Comparison of ENCODE assay signal across 11 mouse cellular contexts in the genomic region with DNA sequence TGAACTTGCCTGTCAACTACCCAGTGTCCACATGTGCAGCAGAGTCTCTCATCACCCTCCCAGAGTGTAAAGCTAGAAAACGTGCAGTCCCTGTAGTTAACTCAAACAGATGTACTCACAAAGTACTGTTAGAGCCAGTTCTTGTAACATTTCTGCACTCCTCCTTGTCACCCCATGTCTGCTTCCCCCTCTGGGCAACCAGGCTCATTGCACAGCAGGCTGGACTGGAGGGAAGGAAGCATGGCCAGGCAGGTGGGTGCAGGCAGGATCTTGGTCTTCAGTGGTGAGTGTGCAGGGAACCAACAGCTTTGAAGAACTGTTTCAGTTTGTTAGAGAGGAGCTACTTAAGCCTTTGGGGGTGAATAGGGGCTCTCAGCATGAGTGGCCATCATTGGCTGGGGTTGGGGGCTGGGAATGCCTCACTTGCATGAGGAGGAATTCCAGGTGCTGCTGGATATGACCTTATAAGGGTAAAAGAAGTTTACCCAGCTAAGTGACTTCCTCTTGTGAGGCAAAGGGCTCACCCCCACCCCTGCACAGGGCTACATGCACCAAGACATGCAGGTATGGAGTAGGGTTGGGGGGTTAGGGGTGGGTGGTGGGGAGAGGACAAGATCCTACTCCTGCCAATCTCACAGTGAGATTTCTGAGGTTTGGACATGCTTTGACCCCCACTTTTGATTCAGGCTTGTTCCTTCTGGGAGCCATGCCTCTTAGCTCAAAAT. TPM values are rescaled to one million over a fixed set of nuclear protein-coding genes. Genes with fewer than 3 reads are reported as not detected.
DNase-seq lines count a peak whose midpoint lies in the region; ATAC-seq and TF ChIP-seq lines count a peak whose summit lies in the region.
"Had no signal": no experiment of that assay in that cellular context is flagged by ENCODE, and none has a peak within 500 bp of the region (broad histone marks: within the 10 kb centered on the region; RNA-seq: fewer than 3 reads in every experiment).

No protein-coding gene starts in this region.

- H3K4me3 ChIP-seq in spleen, adult 2 months (ENCODE audit: extremely low read depth, insufficient read depth, insufficient read length), result no peak overlapping the region
- no peak overlapping the region for H3K4me3 ChIP-seq in hindbrain, postnatal 0 days (ENCODE audit: low read length)
- H3K4me3 ChIP-seq: myocyte had no signal

- peak; percentile 68 for DNase-seq in CD4-positive, CD25-positive, alpha-beta regulatory T cell, adult 2 months (ENCODE audit: low read depth, low spot score)
- DNase-seq in spleen, adult 2 months (ENCODE audit: low read depth in 1 of 2, low spot score in 2 of 2), result no peak
- DNase-seq in spleen, postnatal 14 days (ENCODE audit: low spot score in 2 of 2), result no peak
- peak; percentile 72 for DNase-seq in naive thymus-derived CD4-positive, alpha-beta T cell, adult 2 months (ENCODE audit: low read depth)
- DNase-seq in thymus, postnatal 4 days, result peak; percentile 68
- no peak for DNase-seq in hindbrain, postnatal 0 days (ENCODE audit: low spot score)
- DNase-seq in gastrocnemius, postnatal 10 days, result no peak
- DNase-seq: forebrain, postnatal 0 days had no signal

- H3K36me3 ChIP-seq in spleen, adult 2 months (ENCODE audit: control insufficient read depth, insufficient read depth, low read length), result no peaks in the 10 kb centered on the region
- no peaks in the 10 kb centered on the region for H3K36me3 ChIP-seq in hindbrain, postnatal 0 days (ENCODE audit: insufficient read depth, low read length)

- peak overlapping the region; percentile 19 for H3K27ac ChIP-seq in spleen, adult 2 months (ENCODE audit: insufficient read depth, low read length)
- no peak overlapping the region for H3K27ac ChIP-seq in hindbrain, postnatal 0 days
- H3K27ac ChIP-seq: macrophage had no signal

- no peak; the same call in 1 of the 2 replicates for TF ChIP-seq CTCF in spleen, adult 2 months (IDR thresholded peaks at IDR 0.05; ENCODE audit: extremely low read depth, insufficient read depth, insufficient read length, insufficient replicate concordance)
- TF ChIP-seq CTCF in hindbrain, postnatal 0 days (IDR thresholded peaks at IDR 0.05; ENCODE audit: low read depth), result no peak

- no peak overlapping the region for H3K4me2 ChIP-seq in hindbrain, postnatal 0 days (ENCODE audit: low read depth, low read length)

- peaks cover 11% of the 10 kb centered on the region for H3K4me1 ChIP-seq in spleen, adult 2 months (ENCODE audit: control insufficient read depth, insufficient read depth, insufficient read length)
- H3K4me1 ChIP-seq in hindbrain, postnatal 0 days (ENCODE audit: insufficient read depth, low read length), result no peaks in the 10 kb centered on the region

- no peaks in the 10 kb centered on the region for H3K27me3 ChIP-seq in spleen, adult 2 months (ENCODE audit: control insufficient read depth, insufficient read depth, low read length)
- no peaks in the 10 kb centered on the region for H3K27me3 ChIP-seq in hindbrain, postnatal 0 days (ENCODE audit: insufficient read depth, low read length)

- H3K9me3 ChIP-seq in hindbrain, postnatal 0 days (ENCODE audit: low read length), result no peaks in the 10 kb centered on the region

- 14% methylated on average over 1 of the region's 1 CpGs for WGBS in spleen, adult 2 months
- WGBS in hindbrain, postnatal 0 days, result 63% methylated on average over 1 of the region's 1 CpGs

- ATAC-seq in CD4-positive, CD25-positive, alpha-beta regulatory T cell, adult 4 months, result no peak
- ATAC-seq in hindbrain, postnatal 0 days, result no peak
- ATAC-seq: forebrain, postnatal 0 days had no signal

- no peak overlapping the region for H3K9ac ChIP-seq in hindbrain, postnatal 0 days (replicated peaks; ENCODE audit: low read length)
- H3K9ac ChIP-seq: forebrain, postnatal 0 days had no signal

- TF ChIP-seq POLR2A in spleen, adult 2 months (IDR thresholded peaks at IDR 0.05; ENCODE audit: low read depth, low read length), result no peak

RNA-seq across cellular contexts. Expression of gene Cytip, which starts 31.7 kb away (rescaled TPM):
- polyA plus RNA-seq in CD4-positive, CD25-positive, alpha-beta regulatory T cell, adult 4 months (2017; shearing (Covaris generic)), result 100 to 1,000 TPM; 430 to 456 TPM
- polyA plus RNA-seq in spleen, adult 2 months (2012; rRNA removed), result 152 and 254 TPM in 2 replicates
- total RNA-seq in hindbrain, postnatal 0 days (2014; rRNA removed), result 0.11 TPM in 1 of 2 replicates, not detected in the other
- polyA plus RNA-seq in hindbrain, postnatal 0 days (2015; fragmentation: Nextera tagmentation; extraction: Ambion mirVana), result 0.24 and 0.49 TPM in 2 replicates
- under 1 TPM; 0.19 to 0.43 TPM for total RNA-seq in gastrocnemius, postnatal 10 days (2021)

Comparison
In these comparisons a context has a peak if more than half of its experiments do, and no peak if none do; other contexts are left out.
1. DNase-seq: peak in CD4-positive, CD25-positive, alpha-beta regulatory T cell, adult 2 months (single experiment), naive thymus-derived CD4-positive, alpha-beta T cell, adult 2 months (single experiment) and thymus, postnatal 4 days (single experiment); none in spleen, adult 2 months (0 of 2), spleen, postnatal 14 days (0 of 2), hindbrain, postnatal 0 days (single experiment) and gastrocnemius, postnatal 10 days (single experiment).
2. RNA of gene Cytip, which starts 31.7 kb away (polyA plus RNA-seq): 430 to 456 TPM in CD4-positive, CD25-positive, alpha-beta regulatory T cell, adult 4 months and 152 to 254 TPM in spleen, adult 2 months; 0.24 to 0.49 TPM in hindbrain, postnatal 0 days; every median in the first group is over 100 times any median in the second.